Mouse (Mus musculus) limb, embryonic 13.5 days (tissue): Measurements from ENCODE around the gene Tspan12. TPM values are rescaled to one million over a fixed set of nuclear protein-coding genes. Genes with fewer than 3 reads are reported as not detected.

ENCODE experiments used
- ATAC-seq: fragments of 200-750 bp; cut with Nextera tagmentation; 2 replicates; pipeline ENCODE4 v1.8.0; 2017; ENCODE audit warnings: low read depth, moderate number of reproducible peaks, moderate TSS enrichment; ENCODE audit not compliant: low FRiP score
- H3K27ac ChIP-seq: fragments of 300-500 bp; sonication (generic); 2 replicates; pipeline ENCODE4 v1.5.1; 2015; ENCODE audit warnings: inconsistent platforms, mild to moderate bottlenecking, moderate library complexity
- H3K27me3 ChIP-seq: fragments of 300-500 bp; sonication (generic); 2 replicates; pipeline ENCODE4 v1.6.1; 2015; ENCODE audit warnings: mild to moderate bottlenecking, inconsistent platforms
- H3K36me3 ChIP-seq: fragments of 300-500 bp; sonication (generic); 2 replicates; pipeline ENCODE4 v1.6.1; 2015; ENCODE audit warnings: inconsistent platforms, mild to moderate bottlenecking, moderate library complexity
- H3K4me1 ChIP-seq: fragments of 300-500 bp; sonication (generic); 2 replicates; pipeline ENCODE4 v1.6.1; 2015; ENCODE audit warnings: inconsistent platforms
- H3K4me2 ChIP-seq: fragments of 300-500 bp; sonication (generic); replicated peaks from 2 replicates; pipeline ENCODE4 v1.6.1; 2015; ENCODE audit warnings: inconsistent platforms, mild to moderate bottlenecking, moderate library complexity
- H3K4me3 ChIP-seq: fragments of 300-500 bp; sonication (generic); 2 replicates; pipeline ENCODE4 v1.5.1; 2015; ENCODE audit warnings: moderate library complexity, mild to moderate bottlenecking, inconsistent platforms
- H3K9ac ChIP-seq: fragments of 300-500 bp; sonication (generic); 2 replicates; pipeline ENCODE4 v1.6.1; 2015; ENCODE audit warnings: mild to moderate bottlenecking, inconsistent platforms
- H3K9me3 ChIP-seq: fragments of 300-500 bp; sonication (generic); 2 replicates; pipeline ENCODE4 v1.6.1; 2016; ENCODE audit warnings: inconsistent platforms
- WGBS: fragments of 180-500 bp; shearing (Covaris S2); methylation state at CpG from one replicate; pipeline ENCODE4 v1.1.7; 2015; 5-methylcytosine and 5-hydroxymethylcytosine counted together
- polyA plus RNA-seq: library from polyadenylated mRNA; unstranded; fragments of >200 nt; fragmentation: Nextera tagmentation; extraction: Ambion mirVana; gene quantifications from 2 replicates; pipeline ENCODE4 v1.2.1, GENCODE M21; 2015

The Tspan12 gene
- polyA plus RNA-seq, 1 experiment from 2014 or later = 42.4 TPM

- H3K4me1 ChIP-seq = no peaks in the 10 kb centered on the region
- 0 out of 2 replicates have a peak, but pooled peaks cover 3% of the 10 kb centered on the region for H3K27me3 ChIP-seq
- ATAC-seq = no peak
- no peak overlapping the region for H3K9ac ChIP-seq
- H3K9me3 ChIP-seq = no peaks in the 10 kb centered on the region
- WGBS = 84% methylated on average over 1 of the region's 1 CpGs
- H3K27ac ChIP-seq = no peak overlapping the region
- H3K4me2 ChIP-seq = no peak overlapping the region
- H3K36me3 ChIP-seq = no peaks in the 10 kb centered on the region
- no peak overlapping the region for H3K4me3 ChIP-seq
These were observed 104.8 kb downstream of the Tspan12 start for GRCm38 (mm10) chr6:21747536-21747935.

- 0 out of 2 replicates have a peak, but pooled peaks cover 3% of the 10 kb centered on the region for H3K27me3 ChIP-seq
- no peaks in the 10 kb centered on the region for H3K36me3 ChIP-seq
- H3K4me1 ChIP-seq = no peaks in the 10 kb centered on the region
- no peak for ATAC-seq
- no peaks in the 10 kb centered on the region for H3K9me3 ChIP-seq
- H3K9ac ChIP-seq = no peak overlapping the region
- H3K27ac ChIP-seq = no peak overlapping the region
- H3K4me2 ChIP-seq = no peak overlapping the region
- H3K4me3 ChIP-seq = no peak overlapping the region
- 47% methylated on average over 3 of the region's 3 CpGs for WGBS
These were observed 107.6 kb downstream of the Tspan12 start for GRCm38 (mm10) chr6:21744615-21745266.

- Histone ChIP-seq H3K4me2 (no peak overlapping the region), H3K4me1 (no peaks in the 10 kb centered on the region), H3K36me3 (no peaks in the 10 kb centered on the region), H3K27me3 (0 out of 2 replicates have a peak, but pooled peaks cover 3% of the 10 kb centered on the region), H3K9ac (no peak overlapping the region), H3K27ac (no peak overlapping the region), H3K9me3 (no peaks in the 10 kb centered on the region), H3K4me3 (no peak overlapping the region)
- no peak for ATAC-seq
- 47% methylated on average over 2 of the region's 2 CpGs for WGBS
These were observed 111.7 kb downstream of the Tspan12 start for GRCm38 (mm10) chr6:21740606-21741005.

GRCm38 (mm10) chr6:21722238-21722637 lies 130.1 kb downstream of the Tspan12 start:
- Histone ChIP-seq H3K4me1 (peaks cover 3% of the 10 kb centered on the region), H3K27ac (no peak overlapping the region), H3K27me3 (no peaks in the 10 kb centered on the region), H3K4me3 (no peak overlapping the region), H3K9ac (no peak overlapping the region), H3K36me3 (no peaks in the 10 kb centered on the region), H3K9me3 (no peaks in the 10 kb centered on the region), H3K4me2 (no peak overlapping the region)
- 85% methylated on average over 10 of the region's 10 CpGs for WGBS
- ATAC-seq = no peak

Other genes starting within 250 kb of the Tspan12 start
- gene Ing3, start 97.1 kb upstream of the Tspan12 start, polyA plus RNA-seq = 70.2 and 70.9 TPM in 2 replicates
- 53.1 and 53.5 TPM in 2 replicates for gene Cped1, start 133.4 kb upstream of the Tspan12 start, polyA plus RNA-seq